Mouse (Mus musculus): ENCODE measurements around the gene C1qtnf1.

DNA sequence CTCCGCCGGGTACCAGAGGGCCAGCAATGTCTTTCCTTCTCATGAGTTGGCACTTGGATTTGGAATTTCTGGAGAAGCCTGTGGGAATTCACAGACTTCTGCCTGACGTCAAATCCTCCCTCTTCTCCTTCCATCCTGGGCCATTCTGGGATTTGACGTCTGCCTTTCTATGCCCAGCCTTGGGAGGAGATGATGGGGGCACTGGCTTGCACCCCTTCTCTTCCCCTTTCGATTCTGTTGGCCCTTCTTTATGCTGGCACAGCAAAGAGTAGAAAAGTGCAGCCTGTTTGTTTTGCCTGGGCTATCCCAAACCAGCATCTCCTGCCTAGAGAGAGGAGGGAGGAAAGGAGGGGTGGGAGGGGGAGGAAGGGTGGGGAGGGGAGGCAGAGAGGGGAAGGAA lies 1.2 kb upstream of the C1qtnf1 start:
- TF ChIP-seq EP300 (IDR thresholded peaks at IDR 0.05; ENCODE audit: low read depth) (no peak), CTCF (IDR thresholded peaks at IDR 0.05; ENCODE audit: low read depth) (no peak)
